Mouse (Mus musculus) liver, embryonic 13.5 days (tissue): ENCODE measurements around the gene Dnmt3l. TPM values are rescaled to one million over a fixed set of nuclear protein-coding genes. Genes with fewer than 3 reads are reported as not detected.
A peak's percentile ranks its signal among the peaks of the same experiment; 100 is the strongest.
"Not testable (repeated sequence)": the region's sequence is repeated elsewhere in the genome, so short reads cannot be mapped to it uniquely, and the experiment has no call there.

Source experiments
- ATAC-seq: fragments of 200-750 bp; cut with Nextera tagmentation; 2 replicates; pipeline ENCODE4 v1.8.0; 2017; ENCODE audit warnings: low read depth, mild to moderate bottlenecking, moderate number of reproducible peaks, moderate library complexity
- DNase-seq: peaks from one replicate; pipeline ENCODE4 v3.0.0; 2022
- H3K27ac ChIP-seq: fragments of 300-500 bp; sonication (generic); 2 replicates; pipeline ENCODE4 v1.5.1; 2015; ENCODE audit warnings: moderate library complexity, mild to moderate bottlenecking, inconsistent platforms
- H3K27me3 ChIP-seq: fragments of 300-500 bp; sonication (generic); 2 replicates; pipeline ENCODE4 v1.6.1; 2015; ENCODE audit warnings: mild to moderate bottlenecking, inconsistent platforms
- H3K36me3 ChIP-seq: fragments of 300-500 bp; sonication (generic); 2 replicates; pipeline ENCODE4 v1.6.1; 2015; ENCODE audit warnings: mild to moderate bottlenecking, inconsistent platforms
- H3K4me1 ChIP-seq: fragments of 300-500 bp; sonication (generic); replicated peaks from 2 replicates; pipeline ENCODE4 v1.6.1; 2015; ENCODE audit warnings: inconsistent platforms
- H3K4me2 ChIP-seq: fragments of 300-500 bp; sonication (generic); 2 replicates; pipeline ENCODE4 v1.6.1; 2015; ENCODE audit warnings: inconsistent platforms, mild to moderate bottlenecking, moderate library complexity
- H3K4me3 ChIP-seq: fragments of 300-500 bp; sonication (generic); replicated peaks from 2 replicates; pipeline ENCODE4 v1.5.1; 2015; ENCODE audit warnings: mild to moderate bottlenecking, inconsistent platforms
- H3K9ac ChIP-seq: fragments of 300-500 bp; sonication (generic); 2 replicates; pipeline ENCODE4 v1.6.1; 2015; ENCODE audit warnings: mild to moderate bottlenecking, inconsistent platforms
- H3K9me3 ChIP-seq: fragments of 300-500 bp; sonication (generic); replicated peaks from 2 replicates; pipeline ENCODE4 v1.6.1; 2016; ENCODE audit warnings: inconsistent platforms
- WGBS: fragments of 180-500 bp; shearing (Covaris S2); methylation state at CpG from one replicate; pipeline ENCODE4 v1.1.7; 2015; ENCODE audit not compliant: insufficient replicate concordance; 5-methylcytosine and 5-hydroxymethylcytosine counted together
- polyA plus RNA-seq: library from polyadenylated mRNA; unstranded; fragments of >200 nt; fragmentation: Nextera tagmentation; extraction: Ambion mirVana; gene quantifications from 2 replicates; pipeline ENCODE4 v1.2.1, GENCODE M21; 2015

Dnmt3l gene
- polyA plus RNA-seq, 1 experiment from 2014 or later = not detected

DNA sequence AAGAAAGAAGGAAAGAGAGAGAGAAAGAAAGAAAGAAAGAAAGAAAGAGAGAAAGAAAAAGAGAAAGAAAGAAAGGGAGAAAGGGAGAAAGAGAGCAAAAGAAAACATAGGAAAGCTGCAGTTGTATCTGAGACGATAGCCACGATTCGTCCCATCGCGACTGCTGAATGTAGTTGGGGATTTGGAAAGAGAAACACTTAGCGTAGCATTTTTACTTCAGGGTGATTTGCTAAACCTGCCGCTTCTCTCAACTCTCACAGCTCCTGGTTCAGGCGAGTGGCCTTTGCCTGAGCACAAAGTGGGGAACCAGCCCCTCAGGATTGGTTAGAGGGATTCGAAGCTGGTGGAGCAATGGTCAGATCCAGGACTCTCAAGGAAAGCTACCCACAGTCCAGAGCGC is 31.4 kb upstream of the Dnmt3l start:
- DNase-seq = no peak
- Histone ChIP-seq H3K27ac (no peak overlapping the region; the same call in 1 of the 2 replicates), H3K4me2 (peak overlapping the region; percentile 98), H3K36me3 (peaks cover 13% of the 10 kb centered on the region), H3K9ac (peak overlapping the region; percentile 96), H3K4me1 (peaks cover 51% of the 10 kb centered on the region), H3K4me3 (peak overlapping the region; percentile 89), H3K27me3 (no peaks in the 10 kb centered on the region), H3K9me3 (no peaks in the 10 kb centered on the region)
- 6% methylated on average over 10 of the region's 10 CpGs for WGBS
- ATAC-seq = no peak

DNA sequence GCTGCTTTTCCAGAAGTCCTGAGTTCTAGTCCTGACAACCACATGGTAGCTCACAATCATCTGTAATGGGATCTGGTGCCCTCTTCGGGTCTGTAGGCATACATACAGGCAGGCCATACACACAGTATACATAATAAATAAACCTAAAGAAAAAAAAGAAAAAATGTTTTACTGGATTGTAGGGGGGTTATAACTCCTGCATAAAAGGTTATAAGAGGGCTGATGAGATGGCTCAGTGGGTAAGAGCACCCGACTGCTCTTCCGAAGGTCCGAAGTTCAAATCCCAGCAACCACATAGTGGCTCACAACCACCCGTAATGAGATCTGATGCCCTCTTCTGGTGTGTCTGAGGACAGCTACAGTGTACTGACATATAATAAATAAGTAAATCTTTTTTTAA is 30.6 kb upstream of the Dnmt3l start:
- H3K9ac ChIP-seq, H3K27ac ChIP-seq, DNase-seq, H3K27me3 ChIP-seq, H3K9me3 ChIP-seq, H3K36me3 ChIP-seq, ATAC-seq: not testable (repeated sequence)
- 77% methylated on average over 5 of the region's 5 CpGs for WGBS
- Histone ChIP-seq H3K4me2 (peak overlapping the region; percentile 98), H3K4me3 (peak overlapping the region; percentile 89; the same call in 1 of the 2 replicates), H3K4me1 (peaks cover 44% of the 10 kb centered on the region)

DNA sequence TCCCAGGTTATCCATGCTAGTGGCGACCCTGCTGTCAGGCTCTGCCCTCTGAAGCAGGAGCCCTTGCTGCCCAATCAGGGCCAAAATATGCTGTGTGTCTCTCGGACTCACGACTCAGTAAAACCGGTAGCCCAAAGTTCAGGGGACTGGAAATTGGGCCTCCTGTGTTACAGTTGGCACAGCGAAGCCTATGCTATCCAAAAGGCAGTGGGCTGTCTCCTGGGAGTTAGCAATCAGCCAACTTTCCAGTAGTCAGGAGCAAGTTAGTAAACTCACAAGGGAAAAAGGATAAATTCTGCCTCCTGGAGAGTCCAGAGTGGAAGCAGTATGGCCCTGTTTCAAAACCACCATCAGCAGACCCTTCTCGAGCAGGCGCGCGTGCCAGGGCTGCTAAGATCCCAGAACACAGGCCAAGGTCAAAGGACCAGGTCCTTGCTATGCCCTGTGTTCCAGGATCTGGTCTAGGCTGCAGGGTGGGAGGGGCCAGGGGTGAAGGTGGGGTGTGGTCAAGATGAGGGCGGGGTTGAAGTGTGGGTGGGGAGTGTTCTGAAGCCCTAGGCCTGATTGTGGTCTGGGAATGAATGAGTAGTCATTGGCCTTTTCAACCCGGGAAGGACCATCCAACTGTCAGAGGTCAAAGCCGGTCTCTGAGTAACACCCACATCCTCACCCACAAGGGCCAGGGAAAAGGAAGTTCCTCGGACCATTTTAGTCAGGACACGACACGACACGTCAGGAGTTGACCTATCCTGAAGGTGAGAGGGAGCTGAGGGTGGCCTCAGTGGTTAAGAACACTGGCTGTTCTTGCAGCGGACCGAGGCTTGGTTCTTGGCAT is 28.9 kb upstream of the Dnmt3l start:
- WGBS = 78% methylated on average over 18 of the region's 18 CpGs
- Histone ChIP-seq H3K9me3 (no peaks in the 10 kb centered on the region), H3K4me1 (peaks cover 28% of the 10 kb centered on the region), H3K4me2 (no peak overlapping the region), H3K36me3 (no peaks in the 10 kb centered on the region), H3K9ac (no peak overlapping the region), H3K27ac (no peak overlapping the region), H3K4me3 (no peak overlapping the region), H3K27me3 (0 out of 2 replicates have a peak, but pooled peaks cover 8% of the 10 kb centered on the region)
- no peak for DNase-seq
- no peak for ATAC-seq

DNA sequence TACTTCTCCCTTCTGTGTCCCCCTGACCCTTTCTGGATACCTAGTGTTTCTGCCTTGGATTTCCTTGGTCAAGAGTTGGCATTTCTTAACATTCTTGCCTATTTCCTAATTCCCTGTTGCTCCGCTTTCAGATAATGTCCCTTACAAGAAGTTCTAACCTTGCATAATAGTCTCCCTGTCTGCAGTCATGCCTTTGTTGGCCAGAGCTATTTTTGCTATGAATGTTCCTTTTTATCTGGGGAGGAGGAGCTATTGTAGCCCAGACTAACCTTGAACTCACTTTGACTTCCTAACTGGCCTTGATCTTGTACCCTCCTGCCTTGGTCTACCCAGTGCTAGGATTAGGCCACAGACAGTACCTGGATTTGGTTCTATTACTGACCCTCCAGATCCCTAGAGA is 26.3 kb upstream of the Dnmt3l start:
- ATAC-seq = no peak
- Histone ChIP-seq H3K4me1 (peaks cover 27% of the 10 kb centered on the region), H3K4me3 (no peak overlapping the region), H3K9me3 (no peaks in the 10 kb centered on the region), H3K27me3 (0 out of 2 replicates have a peak, but pooled peaks cover 8% of the 10 kb centered on the region), H3K36me3 (no peaks in the 10 kb centered on the region), H3K27ac (no peak overlapping the region), H3K4me2 (no peak overlapping the region), H3K9ac (no peak overlapping the region)
- DNase-seq = no peak
- WGBS = 78% methylated on average over 1 of the region's 1 CpGs

DNA sequence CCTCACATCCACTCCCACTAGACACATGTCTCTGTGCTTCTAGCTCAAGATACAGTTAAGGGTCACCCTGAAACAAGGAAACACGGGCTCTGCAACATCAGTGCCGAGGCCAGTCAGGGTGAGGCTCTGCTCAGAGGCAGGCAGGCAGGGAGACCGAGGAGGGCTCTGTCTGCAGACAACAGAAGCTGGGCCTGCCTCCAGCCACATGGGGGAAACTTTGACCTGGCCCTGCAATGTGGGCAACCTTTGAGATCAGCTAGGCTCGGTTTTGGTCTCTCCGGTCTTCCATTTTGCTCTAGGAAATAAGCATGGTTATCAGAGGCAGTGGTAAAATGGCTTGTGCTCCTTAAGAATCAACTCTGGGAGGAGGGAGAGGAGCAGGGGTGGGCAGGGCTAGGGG is 25.4 kb upstream of the Dnmt3l start:
- no peak overlapping the region for H3K4me2 ChIP-seq
- no peak overlapping the region for H3K9ac ChIP-seq
- H3K4me1 ChIP-seq = peaks cover 21% of the 10 kb centered on the region
- ATAC-seq (no peak), DNase-seq (no peak)
- H3K27me3 ChIP-seq = 0 out of 2 replicates have a peak, but pooled peaks cover 8% of the 10 kb centered on the region
- no peaks in the 10 kb centered on the region for H3K36me3 ChIP-seq
- H3K9me3 ChIP-seq = no peaks in the 10 kb centered on the region
- H3K27ac ChIP-seq = no peak overlapping the region
- 50% methylated on average over 5 of the region's 5 CpGs for WGBS
- no peak overlapping the region for H3K4me3 ChIP-seq

DNA sequence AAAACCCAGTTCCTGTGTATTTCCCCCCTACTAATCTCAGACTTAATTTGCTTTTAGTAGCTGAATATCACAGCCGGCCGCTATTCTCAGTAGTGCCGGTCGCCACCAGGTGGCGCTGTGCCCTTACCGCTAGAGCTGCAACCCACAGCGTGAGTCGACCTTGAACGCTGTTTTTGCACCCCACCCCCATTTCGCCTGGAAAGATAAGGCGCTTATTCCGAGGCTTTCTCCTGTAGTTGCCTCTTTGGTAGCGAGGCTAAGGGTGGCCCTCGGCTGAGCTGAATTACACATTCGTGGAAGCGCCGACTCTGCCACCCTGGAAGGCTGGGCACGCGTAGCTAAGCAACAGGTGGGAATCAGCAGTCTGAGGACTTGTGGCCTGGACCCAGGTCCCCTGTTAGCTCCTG is 22.9 kb upstream of the Dnmt3l start:
- 14% methylated on average over 19 of the region's 19 CpGs for WGBS
- DNase-seq (peak; percentile 71), ATAC-seq (peak; percentile 82)
- H3K4me2 ChIP-seq = peak overlapping the region; percentile 61
- no peak overlapping the region for H3K27ac ChIP-seq
- peaks cover 15% of the 10 kb centered on the region for H3K4me1 ChIP-seq
- H3K27me3 ChIP-seq = 0 out of 2 replicates have a peak, but pooled peaks cover 8% of the 10 kb centered on the region
- peak overlapping the region; percentile 43 for H3K4me3 ChIP-seq
- H3K36me3 ChIP-seq = no peaks in the 10 kb centered on the region
- H3K9ac ChIP-seq = peak overlapping the region; percentile 55
- no peaks in the 10 kb centered on the region for H3K9me3 ChIP-seq

DNA sequence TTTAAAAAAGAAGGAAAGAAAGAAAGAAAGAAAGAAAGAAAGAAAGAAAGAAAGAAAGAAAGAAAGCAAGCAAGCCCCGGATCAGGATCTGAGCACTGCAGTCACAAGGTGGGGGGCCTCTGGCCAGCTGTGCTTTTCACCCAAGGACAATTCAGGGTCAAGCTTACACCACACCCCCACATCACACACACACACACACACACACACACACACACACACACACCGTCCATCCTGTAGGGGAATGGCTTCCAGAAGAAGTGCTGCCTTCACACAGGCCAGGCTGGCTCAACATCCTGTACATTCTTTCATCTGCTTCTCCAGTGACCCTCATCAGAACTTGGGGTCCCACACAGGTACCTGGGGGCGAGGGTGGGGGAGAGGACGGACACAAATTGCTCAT is 22.5 kb upstream of the Dnmt3l start:
- DNase-seq (no peak), ATAC-seq (peak; percentile 26; the same call in 1 of the 2 replicates)
- no peaks in the 10 kb centered on the region for H3K9me3 ChIP-seq
- H3K4me3 ChIP-seq = no peak overlapping the region; the same call in 1 of the 2 replicates
- WGBS = 77% methylated on average over 4 of the region's 4 CpGs
- H3K27me3 ChIP-seq = 0 out of 2 replicates have a peak, but pooled peaks cover 8% of the 10 kb centered on the region
- H3K9ac ChIP-seq = no peak overlapping the region
- peak overlapping the region; percentile 61; the same call in 1 of the 2 replicates for H3K4me2 ChIP-seq
- no peak overlapping the region for H3K27ac ChIP-seq
- H3K36me3 ChIP-seq = no peaks in the 10 kb centered on the region
- peaks cover 15% of the 10 kb centered on the region for H3K4me1 ChIP-seq

DNA sequence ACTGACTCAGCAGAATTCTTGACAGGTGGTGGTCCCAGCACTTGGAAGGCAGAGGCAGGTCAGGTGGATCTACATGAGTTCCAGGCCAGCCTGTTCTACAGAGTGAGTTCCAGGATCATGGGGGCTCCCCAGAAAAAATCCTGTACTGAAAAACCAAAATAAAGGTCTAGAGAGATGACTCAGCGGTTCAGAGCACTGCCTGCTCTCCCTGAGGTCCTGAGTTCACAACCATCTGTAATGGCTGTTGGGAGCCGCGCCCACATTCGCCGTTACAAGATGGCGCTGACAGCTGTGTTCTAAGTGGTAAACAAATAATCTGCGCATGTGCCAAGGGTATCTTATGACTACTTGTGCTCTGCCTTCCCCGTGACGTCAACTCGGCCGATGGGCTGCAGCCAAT is 21.8 kb upstream of the Dnmt3l start:
- not testable (repeated sequence) for DNase-seq, H3K9me3 ChIP-seq, H3K4me3 ChIP-seq, H3K27me3 ChIP-seq, H3K27ac ChIP-seq, H3K9ac ChIP-seq, H3K36me3 ChIP-seq, H3K4me2 ChIP-seq
- peaks cover 15% of the 10 kb centered on the region for H3K4me1 ChIP-seq
- 94% methylated on average over 7 of the region's 11 CpGs for WGBS
- ATAC-seq = 0 out of 2 replicates have a peak, but pooled peaks have one; percentile 5

DNA sequence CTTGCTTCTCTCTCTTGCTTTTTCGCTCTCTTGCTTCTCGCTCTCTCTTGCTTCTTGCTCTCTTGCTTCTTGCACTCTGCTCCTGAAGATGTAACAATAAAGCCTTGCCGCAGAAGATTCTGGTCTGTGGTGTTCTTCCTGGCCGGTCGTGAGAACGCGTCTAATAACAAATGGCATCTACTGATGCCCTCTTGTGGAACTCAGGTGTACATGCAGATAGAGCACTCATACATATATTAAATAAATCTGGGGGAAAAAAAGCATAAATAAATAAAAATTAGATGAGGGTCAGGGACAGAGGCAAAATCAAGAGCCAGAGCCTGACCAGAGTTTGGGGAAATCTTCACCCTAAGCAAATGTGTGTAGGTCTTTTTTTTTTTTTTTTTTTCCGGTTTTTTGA is 16.3 kb upstream of the Dnmt3l start:
- 51% methylated on average over 6 of the region's 8 CpGs for WGBS
- not testable (repeated sequence) for H3K4me2 ChIP-seq

DNA sequence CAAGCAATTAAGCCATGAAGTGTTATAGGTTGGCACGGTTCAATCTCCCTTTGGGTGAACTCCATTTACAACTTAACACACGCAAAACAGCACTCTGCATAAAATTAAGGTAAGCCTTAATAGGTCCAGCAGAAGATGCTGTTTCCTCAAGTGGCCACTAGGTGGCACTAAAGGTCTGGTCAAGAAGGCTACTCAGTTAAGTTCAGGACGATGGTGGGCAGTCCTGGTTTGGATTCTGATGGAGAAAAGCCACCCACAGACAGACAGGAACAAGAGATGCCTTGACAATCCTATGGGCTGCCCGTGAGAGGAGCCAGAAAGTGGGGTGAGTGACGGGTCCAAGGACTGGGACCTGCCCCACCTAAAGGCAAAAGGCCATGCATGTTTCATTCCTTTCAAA is 13.6 kb upstream of the Dnmt3l start:
- H3K9me3 ChIP-seq = no peaks in the 10 kb centered on the region
- no peak overlapping the region for H3K27ac ChIP-seq
- ATAC-seq = no peak

More for the DNA sequence above, 16.3 kb upstream of the Dnmt3l start:
- H3K36me3 ChIP-seq, H3K27ac ChIP-seq, H3K4me1 ChIP-seq, DNase-seq, H3K27me3 ChIP-seq, H3K4me3 ChIP-seq, H3K9ac ChIP-seq, H3K9me3 ChIP-seq, ATAC-seq: not testable (repeated sequence)

DNA sequence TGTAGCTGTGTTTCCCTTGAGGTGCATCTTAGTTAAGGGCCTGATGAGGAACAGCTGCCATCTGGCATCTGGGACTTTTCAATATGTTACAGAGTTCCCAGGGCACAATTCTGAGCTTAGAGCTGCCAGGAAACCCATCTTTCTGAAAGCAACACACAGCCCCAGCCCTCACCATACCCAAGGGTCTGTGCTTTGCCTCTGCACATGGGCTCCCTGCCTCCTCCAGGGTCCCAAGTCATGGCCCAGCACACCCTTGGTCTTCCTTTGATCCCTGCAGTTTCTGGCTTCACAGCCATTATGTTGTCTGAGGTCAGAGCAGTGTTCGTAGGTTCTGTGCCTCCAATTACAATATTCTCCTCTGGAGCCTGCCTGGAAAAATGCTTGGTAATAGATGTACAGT is 12.7 kb upstream of the Dnmt3l start:
- Histone ChIP-seq H3K4me2 (no peak overlapping the region), H3K4me1 (no peaks in the 10 kb centered on the region), H3K27ac (no peak overlapping the region), H3K9me3 (no peaks in the 10 kb centered on the region), H3K27me3 (0 out of 2 replicates have a peak, but pooled peaks cover 3% of the 10 kb centered on the region), H3K36me3 (no peaks in the 10 kb centered on the region), H3K9ac (no peak overlapping the region), H3K4me3 (no peak overlapping the region)
- WGBS = 67% methylated on average over 1 of the region's 1 CpGs
- DNase-seq = no peak
- ATAC-seq = no peak

More for the DNA sequence above, 13.6 kb upstream of the Dnmt3l start:
- Histone ChIP-seq H3K4me2 (no peak overlapping the region), H3K9ac (no peak overlapping the region), H3K4me1 (no peaks in the 10 kb centered on the region), H3K4me3 (no peak overlapping the region), H3K36me3 (no peaks in the 10 kb centered on the region), H3K27me3 (0 out of 2 replicates have a peak, but pooled peaks cover 3% of the 10 kb centered on the region)
- 6% methylated on average over 5 of the region's 5 CpGs for WGBS
- peak; percentile 49 for DNase-seq
